Mouse (Mus musculus): ENCODE data around the gene Oxtr.

The Oxtr gene

GRCm38 (mm10) chr6:112488821-112489180, 942 bp downstream of the Oxtr start:
- no peak for DNase-seq (ENCODE audit: low spot score in 2 of 2)

GRCm38 (mm10) chr6:112487993-112488392, 1.8 kb downstream of the Oxtr start:
- no peak for DNase-seq (ENCODE audit: low spot score in 2 of 2)

- no peak for DNase-seq (ENCODE audit: low spot score in 2 of 2)
Measured at GRCm38 (mm10) chr6:112484316-112484715, 5.4 kb downstream of the Oxtr start.

- no peak for DNase-seq (ENCODE audit: low spot score in 2 of 2)
Measured at GRCm38 (mm10) chr6:112479861-112480260, 9.9 kb downstream of the Oxtr start.

- DNase-seq (ENCODE audit: low spot score in 2 of 2): no peak
Measured at GRCm38 (mm10) chr6:112471644-112472043, 18.1 kb downstream of the Oxtr start.

GRCm38 (mm10) chr6:112466001-112466400, 23.7 kb downstream of the Oxtr start:
- DNase-seq (ENCODE audit: low spot score in 2 of 2): no peak

- no peak for DNase-seq (ENCODE audit: low spot score in 2 of 2)
Measured at GRCm38 (mm10) chr6:112465441-112465840, 24.3 kb downstream of the Oxtr start.

- peak; percentile 42 to 51 for DNase-seq (ENCODE audit: low spot score in 2 of 2)
Measured at GRCm38 (mm10) chr6:112463331-112463730, 26.4 kb downstream of the Oxtr start.

GRCm38 (mm10) chr6:112461459-112461858, 28.3 kb downstream of the Oxtr start:
- DNase-seq (ENCODE audit: low spot score in 2 of 2): no peak

GRCm38 (mm10) chr6:112459341-112459749, 30.4 kb downstream of the Oxtr start, which contains the start of gene Cav3:
Cav3 (plus strand) TSS chr6:112459505.
- DNase-seq (ENCODE audit: low spot score in 2 of 2): peak; percentile 72 to 78

- DNase-seq (ENCODE audit: low spot score in 2 of 2): no peak
Measured at GRCm38 (mm10) chr6:112445675-112446074, 44.1 kb downstream of the Oxtr start.

- DNase-seq (ENCODE audit: low spot score in 2 of 2): no peak
Measured at GRCm38 (mm10) chr6:112426018-112426732, 63.6 kb downstream of the Oxtr start.

GRCm38 (mm10) chr6:112423746-112424501, 65.8 kb downstream of the Oxtr start:
- no peak for DNase-seq (ENCODE audit: low spot score in 2 of 2)
